Mouse (Mus musculus) cerebellum, adult 2 months (tissue): ENCODE measurements around the gene Gm266. TPM values are rescaled to one million over a fixed set of nuclear protein-coding genes. Genes with fewer than 3 reads are reported as not detected.

ENCODE experiments used
- DNase-seq, 2 experiments: peaks; one replicate each; pipeline ENCODE4 v3.0.0; 2021
- H3K27ac ChIP-seq: fragments of 200-500 bp; 2 replicates; pipeline ENCODE4 v1.5.1; 2012; ENCODE audit warnings: low read length, control low read depth, inconsistent platforms; ENCODE audit not compliant: insufficient read depth
- H3K27me3 ChIP-seq: fragments of 200-500 bp; 2 replicates; pipeline ENCODE4 v1.6.1; 2012; ENCODE audit warnings: inconsistent platforms, mild to moderate bottlenecking, low read length, moderate library complexity; ENCODE audit not compliant: control insufficient read depth, insufficient read depth
- H3K4me1 ChIP-seq: fragments of 200-500 bp; 2 replicates; pipeline ENCODE4 v1.6.1; 2011; ENCODE audit warnings: low read length; ENCODE audit not compliant: control insufficient read depth, insufficient read depth
- H3K4me3 ChIP-seq: fragments of 200-500 bp; replicated peaks from 2 replicates; pipeline ENCODE3; 2011; ENCODE audit warnings: mild to moderate bottlenecking, low read depth, low read length, control low read depth; ENCODE audit not compliant: insufficient read depth
- CTCF ChIP-seq: fragments of 200-500 bp; IDR thresholded peaks from 2 replicates; pipeline ENCODE4 v1.5.1; 2011; ENCODE audit warnings: low read depth, mild to moderate bottlenecking, control low read depth, low read length, moderate library complexity, borderline replicate concordance; ENCODE audit not compliant: insufficient read depth
- POLR2A ChIP-seq: fragments of 200-500 bp; IDR thresholded peaks from 2 replicates; pipeline ENCODE4 v1.6.1; 2011; ENCODE audit warnings: low read length, control low read depth, borderline replicate concordance; ENCODE audit not compliant: insufficient read depth
- WGBS: fragments of 180-500 bp; shearing (Covaris S2); methylation state at CpG from one replicate; pipeline ENCODE4 v1.1.7; 2018; 5-methylcytosine and 5-hydroxymethylcytosine counted together
- polyA plus RNA-seq: library from polyadenylated mRNA; depleted of rRNA; stranded (reverse); fragments of >200 nt; gene quantifications from 2 replicates; pipeline ENCODE4 v1.2.3, GENCODE M21; 2012; rRNA removed

Gene Gm266
- polyA plus RNA-seq: 8.8 and 11.2 TPM in 2 replicates

DNA sequence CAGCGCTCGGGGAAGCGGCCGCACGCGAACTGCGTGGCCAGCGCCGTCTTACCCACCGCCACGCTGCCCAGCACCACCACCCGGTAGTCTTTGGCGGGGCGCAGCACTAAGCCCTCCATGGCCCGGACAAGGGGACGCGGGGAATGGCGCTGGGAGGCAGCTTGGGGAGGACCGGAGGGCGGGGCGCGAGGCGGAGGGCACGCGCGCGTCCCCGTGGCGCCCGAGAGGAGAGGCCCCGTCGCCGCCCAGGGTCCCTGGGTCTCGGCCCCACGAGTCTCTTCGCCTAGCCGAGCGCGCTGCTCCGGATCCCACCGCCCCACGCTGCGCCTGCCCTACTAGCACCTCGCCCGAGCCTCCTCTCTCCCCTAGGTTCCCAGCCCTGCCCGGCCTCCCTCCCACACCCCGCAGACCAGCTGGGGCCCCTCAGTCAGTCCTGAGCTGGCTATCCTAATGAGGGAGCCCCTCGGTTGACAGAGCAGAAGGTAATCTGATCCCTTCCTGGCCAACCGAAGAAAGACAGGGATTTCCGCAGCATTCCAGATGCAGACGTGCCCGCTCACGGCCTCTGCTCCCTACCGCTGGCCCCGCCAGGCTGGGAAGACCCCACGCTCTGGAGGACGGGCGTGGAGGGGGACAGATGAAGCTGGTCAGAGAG lies at the start of gene Gm266:
TSS of gene Gm266 (minus strand) at position 172 of the 655 bp plus-strand sequence.
- H3K27me3 ChIP-seq: no peaks in the 10 kb centered on the region; the same call in 1 of the 2 replicates
- H3K4me1 ChIP-seq: no peaks in the 10 kb centered on the region
- no peak for DNase-seq
- peak within 1 kb of the TSS; percentile 20 for H3K4me3 ChIP-seq
- 2% methylated on average over 55 of the region's 58 CpGs for WGBS
- TF ChIP-seq POLR2A: no peak
- TF ChIP-seq CTCF: no peak
- H3K27ac ChIP-seq: no peak within 1 kb of the TSS

DNA sequence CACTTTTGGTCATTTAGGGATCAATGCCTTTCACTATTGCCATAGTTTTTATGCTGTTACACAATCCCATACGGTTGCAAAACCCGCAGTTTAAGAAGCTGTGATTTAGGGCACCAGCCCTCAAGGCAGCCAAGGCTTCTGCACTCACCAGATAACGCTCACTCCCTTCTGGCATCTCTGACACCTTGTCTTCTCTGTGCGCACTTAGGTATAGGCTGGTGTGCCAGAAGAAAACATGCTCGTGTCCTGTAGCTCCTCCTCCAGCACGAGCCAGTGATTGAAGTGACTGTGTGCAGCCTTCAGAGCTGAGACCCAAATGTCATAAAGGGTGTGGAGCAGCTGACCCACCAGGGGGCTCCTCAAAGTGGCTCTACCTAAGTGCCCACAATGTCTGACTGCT lies 49.7 kb upstream of the Gm266 start:
- DNase-seq: no peak
- no peak for TF ChIP-seq POLR2A
- TF ChIP-seq CTCF: no peak
- no peaks in the 10 kb centered on the region for H3K27me3 ChIP-seq
- 66% methylated on average over 6 of the region's 6 CpGs for WGBS
- peaks cover 5% of the 10 kb centered on the region; the same call in 1 of the 2 replicates for H3K4me1 ChIP-seq
- H3K27ac ChIP-seq: no peak overlapping the region
- H3K4me3 ChIP-seq: no peak overlapping the region

DNA sequence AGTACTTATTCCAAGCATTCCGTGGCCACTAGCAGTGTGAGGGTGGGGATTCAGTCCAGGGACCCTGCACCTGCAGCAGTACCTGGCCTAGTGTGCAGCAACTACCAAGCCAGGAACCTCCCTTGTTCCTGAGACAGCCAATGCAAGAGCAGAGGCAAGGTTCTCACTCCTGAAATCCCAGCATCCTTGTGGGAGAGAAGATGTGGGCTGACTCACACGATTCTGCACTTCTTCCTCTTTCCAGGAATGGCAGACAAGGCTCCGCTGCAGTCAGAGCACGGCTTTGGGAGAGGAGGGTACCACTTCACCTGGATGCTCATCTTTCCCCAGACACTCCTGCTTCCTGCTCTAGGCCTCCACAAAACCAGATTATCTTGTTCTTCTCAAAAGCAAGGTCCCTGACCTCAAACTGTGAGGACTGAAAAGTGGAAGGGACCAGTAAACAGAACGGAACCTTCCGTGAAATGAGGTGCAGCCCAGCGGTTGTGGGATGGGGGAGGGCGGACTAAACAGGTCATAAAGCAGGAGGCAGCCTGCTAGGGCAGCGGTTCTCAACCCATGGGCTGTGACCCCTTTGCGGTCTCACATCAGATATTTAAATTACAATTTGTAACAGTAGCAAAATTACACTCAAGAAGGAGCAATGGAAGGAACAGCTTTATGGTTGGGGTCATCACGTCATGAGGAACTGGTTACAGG lies 47.6 kb upstream of the Gm266 start:
- WGBS: 72% methylated on average over 11 of the region's 11 CpGs
- Histone ChIP-seq H3K4me1 (no peaks in the 10 kb centered on the region), H3K27ac (no peak overlapping the region), H3K4me3 (no peak overlapping the region), H3K27me3 (no peaks in the 10 kb centered on the region)
- DNase-seq: no peak
- no peak for TF ChIP-seq CTCF
- TF ChIP-seq POLR2A: no peak

- Histone ChIP-seq H3K27me3 (no peaks in the 10 kb centered on the region), H3K27ac (no peak overlapping the region), H3K4me3 (no peak overlapping the region), H3K4me1 (no peaks in the 10 kb centered on the region)
- no peak for TF ChIP-seq POLR2A
- no peak for TF ChIP-seq CTCF
- DNase-seq: no peak
- 31% methylated on average over 8 of the region's 8 CpGs for WGBS
These were observed 43.6 kb upstream of the Gm266 start for GRCm38 (mm10) chr12:111529192-111529591.

- Histone ChIP-seq H3K4me3 (no peak overlapping the region), H3K27me3 (no peaks in the 10 kb centered on the region), H3K4me1 (no peaks in the 10 kb centered on the region), H3K27ac (no peak overlapping the region)
- WGBS: 47% methylated on average over 8 of the region's 8 CpGs
- TF ChIP-seq CTCF (no peak), POLR2A (no peak)
- no peak for DNase-seq
These were observed 42.1 kb upstream of the Gm266 start for GRCm38 (mm10) chr12:111527643-111528281.

DNA sequence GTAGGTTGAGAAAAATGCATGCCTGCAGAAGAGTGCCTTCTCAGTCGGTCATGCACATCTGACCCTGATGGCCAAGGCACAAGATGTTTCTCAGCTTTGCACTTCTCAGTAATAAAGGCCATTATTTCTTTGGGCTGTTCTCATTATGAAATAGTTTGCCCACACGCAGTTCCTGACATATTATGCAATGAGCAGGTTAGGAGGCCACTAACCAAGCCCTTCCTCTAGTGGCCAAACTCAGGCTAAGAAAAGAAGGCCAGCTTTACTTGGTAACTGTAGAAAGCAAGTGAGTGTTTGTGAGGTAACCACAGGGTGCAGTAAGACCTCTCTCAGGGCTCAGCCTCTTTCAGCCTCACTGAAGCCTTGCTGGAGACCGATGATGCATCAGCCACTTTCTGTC lies 39.3 kb upstream of the Gm266 start:
- no peaks in the 10 kb centered on the region for H3K4me1 ChIP-seq
- TF ChIP-seq POLR2A (no peak), CTCF (no peak)
- no peaks in the 10 kb centered on the region for H3K27me3 ChIP-seq
- DNase-seq: no peak
- H3K4me3 ChIP-seq: no peak overlapping the region
- no peak overlapping the region for H3K27ac ChIP-seq
- WGBS: 84% methylated on average over 3 of the region's 3 CpGs

DNA sequence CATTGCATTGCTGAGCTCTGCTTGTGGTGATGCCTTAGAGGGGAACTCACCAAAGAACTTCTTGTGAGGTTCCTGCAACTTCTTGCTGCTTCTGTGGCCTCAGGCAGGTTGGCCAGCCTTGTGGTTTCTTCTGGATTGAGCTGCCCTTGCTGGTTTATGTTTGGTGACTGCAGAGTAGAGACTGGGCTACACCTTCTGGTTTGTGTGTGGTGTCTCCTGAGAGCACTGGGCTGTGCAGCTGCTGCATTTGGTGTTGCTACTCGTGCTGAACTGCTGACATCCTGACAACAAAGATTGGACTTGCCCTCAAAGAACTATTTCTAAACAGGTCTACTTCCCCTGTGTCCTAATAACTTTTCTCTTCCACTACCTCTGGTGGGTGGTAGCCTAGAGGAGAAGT lies 38.8 kb upstream of the Gm266 start:
- TF ChIP-seq CTCF (no peak), POLR2A (no peak)
- no peak overlapping the region for H3K27ac ChIP-seq
- no peak overlapping the region for H3K4me3 ChIP-seq
- no peak for DNase-seq
- WGBS: 53% methylated on average over 1 of the region's 1 CpGs
- no peaks in the 10 kb centered on the region for H3K4me1 ChIP-seq
- no peaks in the 10 kb centered on the region for H3K27me3 ChIP-seq

DNA sequence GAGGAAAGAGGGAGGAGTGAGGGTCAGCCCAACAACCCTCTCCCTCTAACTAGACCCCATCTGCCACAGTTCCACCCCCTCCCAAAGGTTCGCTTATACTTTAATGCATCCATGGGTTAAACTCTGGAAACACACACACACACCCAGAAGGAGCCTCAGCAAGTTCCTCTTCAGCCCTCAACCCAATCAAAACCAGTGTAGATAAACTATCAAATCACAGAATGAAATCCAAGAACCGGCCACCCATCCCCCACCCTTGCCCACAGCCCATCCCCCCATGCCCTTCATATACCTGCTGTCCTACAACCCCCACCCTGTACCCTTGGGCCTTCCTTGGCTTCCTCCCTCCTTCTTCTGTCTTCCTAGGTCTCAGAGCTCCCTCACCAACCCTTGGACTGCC lies 35.4 kb upstream of the Gm266 start:
- TF ChIP-seq CTCF (no peak), POLR2A (no peak)
- no peak overlapping the region for H3K27ac ChIP-seq
- H3K27me3 ChIP-seq: no peaks in the 10 kb centered on the region
- no peak overlapping the region for H3K4me3 ChIP-seq
- WGBS: 87% methylated on average over 2 of the region's 2 CpGs
- no peaks in the 10 kb centered on the region for H3K4me1 ChIP-seq
- no peak for DNase-seq
